Mouse (Mus musculus) limb, embryonic 11.5 days (tissue): ENCODE measurements at regions not wholly inside any gene's neighbourhood (a gene's known extent, or its start where the extent isn't known, plus 50 kb on each side); places are given as distances from the start of the nearest gene placed in this dataset.

ENCODE experiments used
- ATAC-seq: fragments of 200-750 bp; cut with Nextera tagmentation; 2 replicates; pipeline ENCODE4 v1.8.0; 2017; ENCODE audit warnings: low read depth; ENCODE audit not compliant: insufficient number of reproducible peaks, low FRiP score, low TSS enrichment
- DNase-seq: peaks from one replicate; pipeline ENCODE4 v3.0.0-alpha.2; 2015; ENCODE audit warnings: low spot score
- H3K27ac ChIP-seq: fragments of 300-500 bp; sonication (generic); replicated peaks from 2 replicates; pipeline ENCODE4 v1.5.1; 2014; ENCODE audit warnings: low read depth, mild to moderate bottlenecking, low read length
- H3K27me3 ChIP-seq: fragments of 300-500 bp; sonication (generic); 2 replicates; pipeline ENCODE4 v1.6.1; 2014; ENCODE audit warnings: mild to moderate bottlenecking, low read length, mixed read lengths; ENCODE audit not compliant: control insufficient read depth, insufficient read depth
- H3K36me3 ChIP-seq: fragments of 300-500 bp; sonication (generic); 2 replicates; pipeline ENCODE4 v1.6.1; 2014; ENCODE audit warnings: mild to moderate bottlenecking, low read length, moderate library complexity, mixed read lengths; ENCODE audit not compliant: control insufficient read depth, insufficient read depth
- H3K4me1 ChIP-seq: fragments of 300-500 bp; sonication (generic); 2 replicates; pipeline ENCODE4 v1.6.1; 2014; ENCODE audit warnings: low read length, mixed read lengths; ENCODE audit not compliant: control insufficient read depth, insufficient read depth
- H3K4me2 ChIP-seq: fragments of 300-500 bp; sonication (generic); 2 replicates; pipeline ENCODE4 v1.6.1; 2014; ENCODE audit warnings: low read depth, mild to moderate bottlenecking, moderate library complexity; ENCODE audit not compliant: severe bottlenecking
- H3K4me3 ChIP-seq: fragments of 300-500 bp; sonication (generic); 2 replicates; pipeline ENCODE4 v1.5.1; 2014; ENCODE audit warnings: low read depth, low read length
- H3K9ac ChIP-seq: fragments of 300-500 bp; sonication (generic); 2 replicates; pipeline ENCODE4 v1.6.1; 2014; ENCODE audit warnings: mild to moderate bottlenecking, low read length
- H3K9me3 ChIP-seq: fragments of 300-500 bp; sonication (generic); 2 replicates; pipeline ENCODE4 v1.6.1; 2016; ENCODE audit warnings: low read length; ENCODE audit not compliant: control insufficient read depth
- WGBS: fragments of 180-500 bp; shearing (Covaris S2); extraction: QIAGEN DNeasy Blood & Tissue Kit; methylation state at CpG from one replicate; pipeline ENCODE4 v1.1.7; 2014; 5-methylcytosine and 5-hydroxymethylcytosine counted together

DNA sequence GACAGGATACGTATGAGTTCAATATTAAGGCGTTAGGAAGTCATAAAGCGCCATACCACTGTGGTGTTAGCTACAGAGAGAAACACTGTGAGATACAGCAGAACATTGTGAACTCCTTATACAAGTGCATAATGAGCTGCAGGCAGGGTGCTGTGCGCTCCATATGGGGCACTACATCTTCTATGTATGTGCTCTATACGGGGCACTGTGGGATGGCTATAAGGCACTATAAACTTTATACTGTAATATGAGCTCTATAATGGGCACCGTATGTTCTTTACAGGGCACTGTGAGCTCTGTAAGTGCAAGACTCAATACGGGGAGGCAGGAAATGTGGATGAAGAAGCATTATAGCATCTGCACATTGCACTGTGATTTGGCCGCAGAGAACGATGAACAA, 183.2 kb upstream of the Krr1 start:
- Histone ChIP-seq H3K4me3 (no peak overlapping the region), H3K4me1 (no peaks in the 10 kb centered on the region), H3K36me3 (no peaks in the 10 kb centered on the region), H3K27me3 (no peaks in the 10 kb centered on the region), H3K4me2 (no peak overlapping the region), H3K27ac (no peak overlapping the region), H3K9ac (no peak overlapping the region), H3K9me3 (no peaks in the 10 kb centered on the region)
- no peak for DNase-seq
- 0 out of 2 replicates have a peak, but pooled peaks have one; percentile 33 for ATAC-seq
- 75% methylated on average over 9 of the region's 9 CpGs for WGBS

GRCm38 (mm10) chr10:111790911-111791310, 181.6 kb upstream of the Krr1 start:
- H3K27me3 ChIP-seq = no peaks in the 10 kb centered on the region
- WGBS = 90% methylated on average over 2 of the region's 2 CpGs
- ATAC-seq = no peak
- H3K9ac ChIP-seq = no peak overlapping the region
- no peak for DNase-seq
- H3K27ac ChIP-seq = no peak overlapping the region
- H3K4me3 ChIP-seq = no peak overlapping the region
- H3K9me3 ChIP-seq = no peaks in the 10 kb centered on the region
- H3K36me3 ChIP-seq = no peaks in the 10 kb centered on the region
- no peaks in the 10 kb centered on the region for H3K4me1 ChIP-seq
- H3K4me2 ChIP-seq = no peak overlapping the region

DNA sequence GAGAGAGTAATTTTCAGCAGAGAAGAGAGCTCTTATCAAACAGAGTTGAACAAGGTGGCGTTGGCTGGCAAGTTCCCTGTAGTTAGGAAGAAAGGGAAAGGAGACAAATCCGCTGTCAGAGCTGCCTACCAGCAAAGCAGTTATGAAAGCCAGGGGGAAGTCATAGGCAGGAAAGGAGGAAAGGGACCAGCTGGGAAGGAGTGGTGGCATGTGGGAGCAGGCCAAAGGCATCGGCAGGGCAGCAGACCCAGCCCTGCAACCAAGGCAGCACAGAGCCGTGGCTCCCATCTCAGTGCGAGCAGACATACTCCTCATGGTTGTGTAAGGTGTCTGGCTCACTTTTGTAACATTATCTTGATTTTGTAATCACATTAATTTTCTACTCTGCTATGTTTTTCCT, 177.4 kb upstream of the Krr1 start:
- H3K27me3 ChIP-seq = no peaks in the 10 kb centered on the region
- H3K4me3 ChIP-seq = no peak overlapping the region
- no peaks in the 10 kb centered on the region for H3K36me3 ChIP-seq
- 75% methylated on average over 5 of the region's 5 CpGs for WGBS
- H3K9ac ChIP-seq = no peak overlapping the region
- no peak for ATAC-seq
- no peak overlapping the region for H3K27ac ChIP-seq
- no peak for DNase-seq
- H3K4me1 ChIP-seq = no peaks in the 10 kb centered on the region
- H3K9me3 ChIP-seq = no peaks in the 10 kb centered on the region
- H3K4me2 ChIP-seq = no peak overlapping the region

GRCm38 (mm10) chr10:111795756-111796155, 176.7 kb upstream of the Krr1 start:
- no peaks in the 10 kb centered on the region for H3K27me3 ChIP-seq
- ATAC-seq (no peak), DNase-seq (no peak)
- WGBS = 44% methylated on average over 3 of the region's 3 CpGs
- no peaks in the 10 kb centered on the region; the same call in 1 of the 2 replicates for H3K4me1 ChIP-seq
- no peak overlapping the region for H3K4me2 ChIP-seq
- H3K9ac ChIP-seq = no peak overlapping the region
- no peaks in the 10 kb centered on the region for H3K9me3 ChIP-seq
- H3K27ac ChIP-seq = no peak overlapping the region
- H3K4me3 ChIP-seq = no peak overlapping the region
- H3K36me3 ChIP-seq = no peaks in the 10 kb centered on the region

- Histone ChIP-seq H3K27ac (no peak overlapping the region), H3K4me2 (no peak overlapping the region), H3K4me1 (peaks cover 6% of the 10 kb centered on the region), H3K9me3 (no peaks in the 10 kb centered on the region), H3K9ac (no peak overlapping the region), H3K27me3 (no peaks in the 10 kb centered on the region), H3K4me3 (no peak overlapping the region), H3K36me3 (no peaks in the 10 kb centered on the region)
- DNase-seq = no peak
- no peak for ATAC-seq
- WGBS = 66% methylated on average over 7 of the region's 7 CpGs
These were observed 173.6 kb upstream of the Krr1 start for GRCm38 (mm10) chr10:111798851-111799281.

DNA sequence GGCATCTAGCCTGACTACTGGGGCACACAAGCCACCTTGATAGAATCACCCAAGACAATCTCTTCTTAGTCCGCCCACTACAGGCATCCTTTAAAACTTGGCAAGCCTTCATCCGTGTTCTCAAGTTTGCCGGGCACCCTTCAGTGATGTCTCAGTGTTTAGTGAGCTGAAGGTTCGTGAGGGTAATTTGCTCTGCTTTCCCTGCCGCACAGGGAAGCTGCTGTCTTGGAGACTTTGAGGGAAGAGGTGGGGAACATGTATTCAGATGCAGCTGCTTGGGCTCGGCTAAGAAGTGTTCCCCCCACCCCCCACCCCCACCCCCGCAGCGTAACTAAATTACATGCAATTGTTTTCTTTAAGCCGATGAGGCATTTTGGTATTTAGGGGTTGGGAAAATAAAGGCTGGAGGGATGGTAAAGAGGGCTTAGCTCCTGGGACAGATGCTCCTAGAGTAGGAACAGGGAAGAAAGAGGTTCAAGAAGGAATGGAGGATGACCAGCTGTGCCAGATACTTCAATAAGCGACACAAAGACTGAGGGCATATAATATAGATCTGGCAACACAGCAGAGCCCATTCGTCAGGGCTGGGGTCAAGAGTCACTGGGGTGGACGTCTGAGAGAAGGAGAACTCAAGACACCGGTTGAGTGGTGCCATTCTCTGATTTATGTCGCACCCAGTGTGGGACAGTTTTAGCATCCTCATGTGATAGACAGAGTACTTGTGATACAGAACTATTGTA, 172.4 kb upstream of the Krr1 start:
- Histone ChIP-seq H3K9me3 (no peaks in the 10 kb centered on the region), H3K27me3 (no peaks in the 10 kb centered on the region), H3K36me3 (no peaks in the 10 kb centered on the region), H3K4me2 (no peak overlapping the region), H3K9ac (no peak overlapping the region), H3K4me1 (peaks cover 6% of the 10 kb centered on the region), H3K27ac (no peak overlapping the region), H3K4me3 (no peak overlapping the region)
- no peak for DNase-seq
- no peak for ATAC-seq
- 49% methylated on average over 14 of the region's 14 CpGs for WGBS

- ATAC-seq (no peak), DNase-seq (no peak)
- Histone ChIP-seq H3K4me1 (peaks cover 6% of the 10 kb centered on the region), H3K27me3 (no peaks in the 10 kb centered on the region), H3K9me3 (no peaks in the 10 kb centered on the region), H3K4me2 (no peak overlapping the region), H3K4me3 (no peak overlapping the region), H3K27ac (no peak overlapping the region), H3K36me3 (no peaks in the 10 kb centered on the region), H3K9ac (no peak overlapping the region)
- 78% methylated on average over 3 of the region's 3 CpGs for WGBS
These were observed 171.9 kb upstream of the Krr1 start for GRCm38 (mm10) chr10:111800590-111800935.

GRCm38 (mm10) chr10:111801021-111801793, 171.3 kb upstream of the Krr1 start:
- Histone ChIP-seq H3K4me3 (no peak overlapping the region), H3K9ac (no peak overlapping the region), H3K4me2 (no peak overlapping the region), H3K27ac (no peak overlapping the region), H3K27me3 (no peaks in the 10 kb centered on the region), H3K36me3 (no peaks in the 10 kb centered on the region), H3K4me1 (peaks cover 6% of the 10 kb centered on the region), H3K9me3 (no peaks in the 10 kb centered on the region)
- 41% methylated on average over 12 of the region's 12 CpGs for WGBS
- peak; percentile 38 for DNase-seq
- 0 out of 2 replicates have a peak, but pooled peaks have one; percentile 10 for ATAC-seq
